Mouse (Mus musculus): ENCODE measurements around the gene Gucy2c.

DNA sequence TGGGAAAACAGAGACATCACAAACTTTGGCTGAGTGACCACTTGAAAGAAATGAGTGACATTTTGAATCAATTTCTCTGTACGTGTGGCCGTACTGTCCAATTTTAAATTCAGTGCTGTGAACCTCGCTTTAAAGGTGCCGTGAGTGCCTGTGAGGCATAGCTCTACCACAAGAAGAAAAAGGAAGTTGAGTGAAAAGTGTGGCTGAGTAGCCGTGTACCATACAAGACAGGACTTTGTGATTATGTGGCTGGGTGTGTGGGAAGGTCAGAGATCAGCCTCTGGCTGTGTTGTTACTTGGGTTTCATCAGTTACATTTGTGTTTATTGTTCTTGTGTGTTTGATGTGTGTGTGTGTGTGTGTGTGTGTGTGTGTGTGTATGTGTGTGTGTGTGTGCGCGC is 59.0 kb downstream of the Gucy2c start:
- no peak for TF ChIP-seq CTCF (IDR thresholded peaks at IDR 0.05; ENCODE audit: low read depth)
- no peak for TF ChIP-seq EP300 (IDR thresholded peaks at IDR 0.05; ENCODE audit: low read depth)

All from liver, embryonic 14.5 days (tissue).